Mouse (Mus musculus): ENCODE measurements around the gene Hesx1. TPM values are rescaled to one million over a fixed set of nuclear protein-coding genes. Genes with fewer than 3 reads are reported as not detected.

The Hesx1 gene
- total RNA-seq, 2 experiments from 2014 or later: not detected

DNA sequence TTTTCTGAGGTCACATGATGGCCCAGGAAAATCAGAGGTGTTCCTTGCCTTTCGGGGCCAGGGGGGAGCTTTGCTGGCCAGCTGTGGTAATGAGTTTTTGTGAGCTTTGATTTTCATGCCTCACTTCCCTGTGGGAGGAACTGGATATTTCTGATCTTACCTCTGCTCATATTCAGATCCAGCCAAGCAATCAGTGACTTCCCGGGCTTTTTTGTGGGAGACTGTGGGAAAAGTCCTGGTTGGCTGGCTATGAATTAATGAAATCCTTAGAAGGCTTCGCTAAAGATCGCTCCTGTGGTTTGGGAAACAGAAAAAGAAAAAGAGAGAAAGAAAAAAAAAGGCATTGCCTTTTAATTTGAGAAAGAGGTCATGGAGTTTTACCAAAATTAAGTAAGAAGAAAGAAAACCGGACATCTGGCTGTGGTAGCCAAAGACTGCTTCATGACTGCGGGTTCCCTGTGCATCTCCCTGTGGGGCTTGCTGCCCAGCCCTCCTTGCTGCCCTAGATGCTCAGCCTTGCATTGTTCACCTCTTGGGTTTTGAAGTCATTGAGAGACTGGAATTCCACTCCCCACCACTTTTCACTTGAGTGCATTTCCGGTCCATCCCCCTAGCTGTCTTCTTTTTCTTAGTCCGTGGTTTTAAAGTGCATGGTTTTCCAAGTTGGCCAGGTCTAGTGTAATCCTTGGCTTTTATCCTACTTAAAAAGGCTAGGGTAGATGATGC is 54.2 kb downstream of the Hesx1 start:
- DNase-seq (ENCODE audit: low spot score in 2 of 2): no peak
- intact Hi-C loops (cut with DNase I): loop anchor here (5.0 kb wide), 1 partner anchor 34 kb away; no protein-coding TSS in a partner anchor

DNA sequence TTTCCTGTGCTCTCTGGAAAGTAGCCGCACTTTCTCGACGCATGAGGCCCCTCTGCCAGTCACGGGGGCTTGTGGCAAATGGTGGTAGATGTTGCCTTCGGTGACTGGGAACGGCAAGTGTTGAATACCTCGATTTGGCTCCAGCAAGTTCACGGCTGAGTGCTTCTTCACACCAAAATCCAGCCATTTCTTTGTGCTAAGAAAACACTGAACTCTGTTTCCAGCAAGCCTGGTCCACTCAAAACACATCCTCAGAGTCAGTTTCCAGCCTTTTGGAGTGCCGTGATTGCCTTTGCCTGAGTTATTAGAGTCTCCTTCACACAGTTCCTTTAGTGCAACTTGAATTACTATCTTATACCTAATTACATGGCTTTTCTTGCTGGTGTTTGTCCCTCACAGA is 55.8 kb downstream of the Hesx1 start:
- intact Hi-C loops (cut with DNase I): no loop called here
- no peak for DNase-seq (ENCODE audit: low spot score in 2 of 2)

- intact Hi-C loops (cut with DNase I): no loop called here
- DNase-seq (ENCODE audit: low spot score in 2 of 2): no peak
These were observed 56.6 kb downstream of the Hesx1 start for GRCm38 (mm10) chr14:27050560-27051510.

DNA sequence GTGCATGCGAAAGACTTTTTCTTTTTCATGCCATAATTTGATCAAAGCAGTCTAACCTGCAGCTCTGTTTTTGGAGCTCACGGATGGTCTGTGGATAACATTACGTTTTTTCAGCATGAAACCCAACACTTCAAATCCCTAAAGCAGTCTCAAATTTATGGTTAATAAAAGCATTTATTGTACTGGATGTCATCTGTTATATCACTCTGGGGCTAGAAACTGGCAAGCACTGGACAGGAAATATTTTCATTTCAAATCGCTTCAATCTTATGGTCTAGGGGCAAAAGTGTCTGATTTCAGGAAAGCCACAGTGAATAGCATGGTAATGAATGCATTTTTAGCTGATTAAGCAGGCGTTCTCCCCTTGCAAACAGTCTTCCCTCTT is 57.3 kb downstream of the Hesx1 start:
- no peak for DNase-seq (ENCODE audit: low spot score in 2 of 2)
- intact Hi-C loops (cut with DNase I): no loop called here

Other genes starting within 250 kb of the Hesx1 start
- under 1 TPM in 1 of 2 experiments, not detected in 1; 0.22 TPM for gene Asb14, start 99.9 kb upstream of the Hesx1 start, total RNA-seq (2021)
- 10 to 100 TPM; 54.7 to 63.5 TPM for gene Appl1, start 23.2 kb upstream of the Hesx1 start, total RNA-seq (2021)
- 1 to 10 TPM; 2.1 to 2.3 TPM for gene Il17rd, start 44.5 kb downstream of the Hesx1 start, total RNA-seq (2021)
- gene Arhgef3, start 120.5 kb downstream of the Hesx1 start, total RNA-seq (2021): 10 to 100 TPM; 66.5 to 67.7 TPM

Data from left cerebral cortex, postnatal 36 days (tissue).